Mouse (Mus musculus) heart, postnatal 0 days (tissue): ENCODE data around the gene Ubtf.

ENCODE experiments used
- CTCF ChIP-seq: IDR thresholded peaks from 2 replicates; pipeline ENCODE4 v1.5.1; 2016; ENCODE audit warnings: antibody characterized with exemption, control low read depth, low read depth
- EP300 ChIP-seq: IDR thresholded peaks from 2 replicates; pipeline ENCODE4 v1.6.1; 2016; ENCODE audit warnings: antibody characterized with exemption, low read depth

DNA sequence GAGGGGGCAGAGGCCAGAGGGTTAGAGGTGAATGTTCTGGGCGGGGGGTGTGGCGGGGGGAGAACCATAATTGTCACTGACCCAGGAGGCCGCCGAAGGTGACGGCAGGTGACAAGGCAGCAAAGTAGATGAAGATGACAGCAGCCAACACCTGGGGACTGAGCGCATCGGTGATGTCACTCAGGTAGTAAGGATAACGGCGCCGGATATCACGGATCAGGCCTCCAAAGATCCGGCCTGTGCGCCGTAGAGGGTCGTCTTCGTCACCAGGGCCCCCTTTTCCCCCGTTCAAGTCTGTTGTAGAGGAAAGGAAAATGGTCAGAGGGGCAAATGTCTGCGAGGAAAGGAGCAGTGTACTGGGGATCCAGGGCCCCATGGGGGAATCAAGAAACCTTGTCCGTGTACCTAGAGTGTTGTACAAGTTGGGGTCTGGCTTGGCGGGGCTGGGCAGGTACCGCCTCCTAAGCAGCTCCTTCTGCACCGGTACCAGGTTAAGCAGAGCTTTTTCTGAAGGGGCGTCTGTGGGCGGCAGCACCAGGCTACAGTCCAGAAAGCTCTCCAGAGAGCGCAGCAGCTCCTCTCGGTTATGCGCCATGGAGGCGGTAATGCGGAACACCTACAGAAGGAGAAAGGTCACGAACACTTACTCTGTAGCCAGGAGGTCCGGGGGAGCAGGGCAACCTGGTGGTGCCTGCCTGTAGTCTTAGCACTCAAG lies 37.3 kb upstream of the Ubtf start:
- no peak for TF ChIP-seq CTCF
- TF ChIP-seq EP300, result no peak
